Mouse (Mus musculus) thymus, postnatal 0 days (tissue): Measurements from ENCODE around the gene Map3k14. TPM values are rescaled to one million over a fixed set of nuclear protein-coding genes. Genes with fewer than 3 reads are reported as not detected.

ENCODE experiments used
- DNase-seq: peaks from one replicate; pipeline ENCODE4 v3.0.0-alpha.2; 2015; ENCODE audit warnings: low spot score
- polyA plus RNA-seq: library from polyadenylated mRNA; unstranded; fragments of >200 nt; fragmentation: Nextera tagmentation; extraction: Ambion mirVana; gene quantifications from 2 replicates; pipeline ENCODE4 v1.2.1, GENCODE M21; 2015

Map3k14 gene
- polyA plus RNA-seq, 1 experiment from 2014 or later: 7.6 TPM

GRCm38 (mm10) chr11:103213712-103214111 is 53.6 kb downstream of the Map3k14 start:
- DNase-seq: no peak

GRCm38 (mm10) chr11:103210291-103210690 is 57.0 kb downstream of the Map3k14 start:
- DNase-seq: no peak

- no peak for DNase-seq
Observed at GRCm38 (mm10) chr11:103208458-103208857, 58.8 kb downstream of the Map3k14 start, which contains the start of gene 1700023F06Rik. Gene 1700023F06Rik, minus strand, starts transcription at chr11:103208558.

- no peak for DNase-seq
Observed at GRCm38 (mm10) chr11:103206203-103206602, 61.1 kb downstream of the Map3k14 start.

- no peak for DNase-seq
Observed at GRCm38 (mm10) chr11:103202376-103202775, 64.9 kb downstream of the Map3k14 start.

GRCm38 (mm10) chr11:103201664-103202063 is 65.6 kb downstream of the Map3k14 start:
- no peak for DNase-seq

- DNase-seq: no peak
Observed at GRCm38 (mm10) chr11:103198911-103199803, 68.1 kb downstream of the Map3k14 start.

- DNase-seq: no peak
Observed at GRCm38 (mm10) chr11:103198339-103198738, 68.9 kb downstream of the Map3k14 start.

- DNase-seq: no peak
Observed at GRCm38 (mm10) chr11:103197340-103197739, 69.9 kb downstream of the Map3k14 start.

GRCm38 (mm10) chr11:103195656-103196055 is 71.6 kb downstream of the Map3k14 start:
- no peak for DNase-seq

- DNase-seq: no peak
Observed at GRCm38 (mm10) chr11:103195236-103195635, 72.0 kb downstream of the Map3k14 start.

GRCm38 (mm10) chr11:103193825-103194168 is 73.5 kb downstream of the Map3k14 start:
- DNase-seq: no peak

GRCm38 (mm10) chr11:103192956-103193824 is 74.1 kb downstream of the Map3k14 start:
- no peak for DNase-seq

GRCm38 (mm10) chr11:103192230-103192955 is 74.9 kb downstream of the Map3k14 start:
- DNase-seq: no peak

- peak; percentile 54 for DNase-seq
Observed at GRCm38 (mm10) chr11:103184891-103185290, 82.4 kb downstream of the Map3k14 start.

- no peak for DNase-seq
Observed at GRCm38 (mm10) chr11:103181911-103182310, 85.4 kb downstream of the Map3k14 start.

GRCm38 (mm10) chr11:103181349-103181748 is 85.9 kb downstream of the Map3k14 start:
- DNase-seq: no peak

- DNase-seq: no peak
Observed at GRCm38 (mm10) chr11:103180426-103180825, 86.8 kb downstream of the Map3k14 start.

- DNase-seq: no peak
Observed at GRCm38 (mm10) chr11:103178748-103179147, 88.5 kb downstream of the Map3k14 start.

- DNase-seq: no peak
Observed at GRCm38 (mm10) chr11:103177815-103178485, 89.3 kb downstream of the Map3k14 start.

GRCm38 (mm10) chr11:103177216-103177615 is 90.1 kb downstream of the Map3k14 start:
- DNase-seq: no peak
